Mouse (Mus musculus): ENCODE results near the gene Msrb1.
"Not testable (repeated sequence)": the region's sequence is repeated elsewhere in the genome, so short reads cannot be mapped to it uniquely, and the experiment has no call there.

The Msrb1 gene

GRCm38 (mm10) chr17:24719494-24720222 lies 16.8 kb upstream of the Msrb1 start:
- peak; percentile 99 for DNase-seq (ENCODE audit: low read depth)

DNA sequence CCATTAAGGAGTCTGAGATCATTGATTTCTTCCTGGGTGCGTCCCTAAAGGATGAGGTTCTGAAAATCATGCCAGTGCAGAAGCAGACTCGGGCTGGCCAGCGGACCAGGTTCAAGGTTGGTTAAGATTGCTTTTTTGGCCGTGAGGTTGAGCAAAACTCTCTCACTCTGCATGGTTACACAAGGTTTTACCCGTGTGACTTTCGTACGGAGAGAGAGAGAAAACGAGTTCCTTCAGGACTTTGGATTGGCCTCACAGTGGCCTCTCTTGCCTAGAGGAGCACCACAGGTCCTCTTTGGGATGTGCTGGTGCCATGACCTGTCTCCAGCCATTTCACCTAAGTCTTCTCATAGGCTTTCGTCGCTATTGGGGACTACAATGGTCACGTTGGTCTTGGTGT lies 15.8 kb upstream of the Msrb1 start:
- DNase-seq (ENCODE audit: low read depth), result not testable (repeated sequence)

GRCm38 (mm10) chr17:24721383-24721955 lies 15.0 kb upstream of the Msrb1 start:
- DNase-seq (ENCODE audit: low read depth), result not testable (repeated sequence)

DNA sequence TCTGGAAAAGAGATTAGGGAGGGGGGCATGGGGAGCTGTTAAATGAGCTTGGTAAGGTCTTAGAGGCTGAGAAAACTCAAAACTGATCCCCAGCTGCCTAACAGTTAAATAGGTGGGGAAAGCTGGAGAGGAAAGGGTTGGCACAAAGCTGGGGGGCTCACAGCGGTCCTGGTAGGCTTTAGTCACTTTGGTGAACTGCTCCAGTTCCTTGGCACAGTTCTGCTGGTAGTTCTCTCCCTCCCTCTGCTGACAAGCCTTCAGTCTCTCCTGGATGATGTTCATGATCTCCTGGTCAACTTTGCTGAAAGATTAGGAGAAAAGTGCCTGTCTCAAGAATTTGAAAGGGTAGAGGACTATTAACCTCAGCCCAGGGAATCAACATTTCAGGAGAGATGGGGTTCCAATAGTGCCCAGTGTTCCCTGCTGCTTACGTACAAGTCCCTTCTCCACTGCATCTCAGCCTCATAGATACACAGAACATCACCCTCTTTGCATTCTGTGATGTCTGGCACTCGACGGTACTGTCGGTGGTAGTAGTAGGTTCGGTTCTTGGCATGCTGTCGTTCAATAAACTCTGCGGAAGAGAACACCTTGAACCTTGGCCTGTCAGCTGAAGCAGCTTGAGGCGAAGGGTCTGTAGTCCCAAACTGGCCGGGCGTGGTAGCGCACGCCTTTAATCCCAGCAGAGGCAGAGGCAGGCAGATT lies 14.1 kb upstream of the Msrb1 start:
- DNase-seq (ENCODE audit: low read depth), result peak; percentile 57

- DNase-seq (ENCODE audit: low read depth), result peak; percentile 56
Measured at GRCm38 (mm10) chr17:24723122-24723880, 13.1 kb upstream of the Msrb1 start.

DNA sequence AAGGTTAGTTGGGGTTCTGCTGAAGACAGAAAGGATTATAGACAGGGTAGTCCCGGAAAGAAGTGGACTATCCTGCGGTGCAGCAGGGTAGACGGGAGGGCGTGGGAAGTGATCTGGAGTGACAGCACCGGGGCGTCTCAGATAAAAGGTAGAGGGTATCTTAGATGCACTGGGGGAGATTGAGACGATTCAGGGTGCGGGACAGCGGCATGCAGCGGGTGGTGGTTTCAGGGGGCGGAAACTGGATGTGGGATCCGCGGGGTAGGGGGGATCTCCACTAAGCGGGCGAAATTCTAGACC lies 12.6 kb upstream of the Msrb1 start:
- DNase-seq (ENCODE audit: low read depth), result peak; percentile 57

DNA sequence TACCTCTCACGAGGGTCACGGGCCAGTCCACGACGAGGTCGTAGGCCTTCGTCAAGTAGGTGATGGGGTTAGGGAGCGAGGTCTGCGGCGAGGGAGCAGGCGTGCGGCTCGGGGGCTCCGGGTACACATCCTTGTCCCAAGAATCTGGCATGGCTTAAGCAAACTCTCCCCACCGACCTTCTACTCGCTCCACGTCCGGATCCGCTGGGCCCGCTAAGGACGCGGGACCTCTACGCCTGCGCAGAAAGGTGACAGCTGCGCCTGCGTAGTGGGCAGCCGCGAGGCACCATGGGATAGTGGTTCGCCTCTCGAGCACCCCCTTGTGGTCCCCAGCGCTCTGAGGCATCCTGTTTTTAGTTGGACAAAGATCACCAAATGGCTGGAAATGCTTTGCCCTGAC lies 12.3 kb upstream of the Msrb1 start, which contains the start of gene Ndufb10:
Gene Ndufb10 (minus strand): TSS at position 295 of the 400 bp plus-strand sequence.
- DNase-seq (ENCODE audit: low read depth), result peak; percentile 93

- peak; percentile 51 for DNase-seq (ENCODE audit: low read depth)
Measured at GRCm38 (mm10) chr17:24725637-24726390, 10.6 kb upstream of the Msrb1 start.

DNA sequence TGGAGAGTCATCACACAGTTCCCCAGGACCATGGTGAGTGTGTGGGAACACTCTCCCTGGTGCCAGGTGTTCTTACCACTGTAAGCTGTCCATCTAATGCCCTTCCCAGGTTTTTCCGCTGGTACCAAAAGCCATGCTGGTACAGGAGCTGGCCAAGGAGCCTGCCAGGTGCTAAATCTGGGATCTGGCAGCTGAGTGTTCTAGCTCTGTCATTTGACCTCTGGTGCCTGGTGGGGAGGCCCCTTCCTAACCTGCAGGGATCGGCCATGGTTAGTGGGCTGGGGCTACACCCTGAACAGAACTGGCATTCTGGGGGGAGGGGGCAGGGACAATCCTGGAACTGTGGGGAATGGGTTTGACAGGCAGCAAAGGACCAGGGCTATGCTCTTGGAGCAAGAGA lies 8.8 kb upstream of the Msrb1 start, which contains the start of gene Rpl3l:
Gene Rpl3l (plus strand): TSS at position 203 of the 400 bp plus-strand sequence.
- DNase-seq (ENCODE audit: low read depth), result no peak

- no peak for DNase-seq (ENCODE audit: low read depth)
Measured at GRCm38 (mm10) chr17:24728184-24728583, 8.3 kb upstream of the Msrb1 start.

DNA sequence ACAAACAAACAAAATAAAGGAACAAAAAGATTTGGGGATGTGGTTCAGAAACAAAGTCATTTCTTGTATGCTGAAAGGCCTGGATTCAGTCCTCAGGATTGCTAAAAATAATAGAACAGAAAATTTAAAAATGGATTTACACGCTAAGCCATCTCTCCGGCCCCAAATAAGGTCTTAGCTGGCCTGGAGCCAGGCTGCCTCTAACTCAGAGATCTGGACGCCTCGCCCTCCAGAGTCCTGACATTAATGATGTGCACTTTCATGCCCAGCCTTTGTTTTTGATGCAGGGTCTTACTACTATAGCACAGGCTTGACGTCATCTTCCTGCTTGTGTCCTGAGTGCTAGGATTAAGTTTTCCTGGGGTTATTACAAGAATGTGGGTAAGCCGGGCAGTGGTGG lies 7.4 kb upstream of the Msrb1 start:
- DNase-seq (ENCODE audit: low read depth), result no peak

DNA sequence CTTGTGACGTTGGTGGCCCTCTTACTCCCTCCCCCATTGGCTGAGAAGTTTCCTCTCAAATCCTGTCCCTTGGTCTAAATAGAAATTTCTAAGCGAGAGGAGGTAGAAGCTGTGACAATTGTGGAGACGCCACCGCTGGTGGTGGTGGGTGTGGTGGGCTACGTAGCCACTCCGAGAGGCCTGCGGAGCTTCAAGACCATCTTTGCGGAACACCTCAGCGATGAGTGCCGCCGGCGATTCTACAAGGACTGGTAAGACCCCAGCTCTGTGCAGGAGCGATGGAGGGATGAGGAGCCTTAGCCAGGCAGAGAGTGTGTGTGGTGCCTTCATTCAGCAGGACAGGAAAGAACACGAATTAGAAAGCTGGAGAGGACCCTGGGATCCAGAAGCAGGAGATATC lies 5.7 kb upstream of the Msrb1 start:
- peak; percentile 46 for DNase-seq (ENCODE audit: low read depth)

- DNase-seq (ENCODE audit: low read depth), result no peak
Measured at GRCm38 (mm10) chr17:24732233-24732935, 4.1 kb upstream of the Msrb1 start.

GRCm38 (mm10) chr17:24733434-24734050 lies 2.9 kb upstream of the Msrb1 start:
- DNase-seq (ENCODE audit: low read depth), result peak; percentile 28

DNA sequence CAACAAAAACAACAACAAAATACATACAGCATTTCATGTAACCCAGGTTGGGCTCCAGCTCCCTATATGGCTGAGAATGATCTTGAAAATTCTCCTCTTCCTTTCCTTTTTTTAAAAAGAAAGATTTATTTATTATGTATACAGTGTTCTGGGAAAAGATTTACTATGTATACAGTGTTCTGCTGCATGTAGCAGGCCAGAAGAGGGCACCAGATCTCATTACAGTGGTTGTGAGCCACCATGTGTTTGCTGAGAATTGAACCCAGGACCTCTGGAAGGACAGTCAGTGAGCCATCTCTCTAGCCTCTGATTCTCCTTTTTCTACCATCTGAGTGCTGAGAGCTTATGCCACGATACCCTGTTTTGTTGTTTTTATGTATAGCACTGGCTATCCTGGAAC lies 1.9 kb upstream of the Msrb1 start:
- DNase-seq (ENCODE audit: low read depth), result peak; percentile 21

- no peak for DNase-seq (ENCODE audit: low read depth)
Measured at GRCm38 (mm10) chr17:24735446-24735845, 996 bp upstream of the Msrb1 start.

- peak; percentile 70 for DNase-seq (ENCODE audit: low read depth)
Measured at GRCm38 (mm10) chr17:24737135-24737810, 831 bp downstream of the Msrb1 start.

GRCm38 (mm10) chr17:24738238-24738637 lies 1.8 kb downstream of the Msrb1 start:
- no peak for DNase-seq (ENCODE audit: low read depth)

DNA sequence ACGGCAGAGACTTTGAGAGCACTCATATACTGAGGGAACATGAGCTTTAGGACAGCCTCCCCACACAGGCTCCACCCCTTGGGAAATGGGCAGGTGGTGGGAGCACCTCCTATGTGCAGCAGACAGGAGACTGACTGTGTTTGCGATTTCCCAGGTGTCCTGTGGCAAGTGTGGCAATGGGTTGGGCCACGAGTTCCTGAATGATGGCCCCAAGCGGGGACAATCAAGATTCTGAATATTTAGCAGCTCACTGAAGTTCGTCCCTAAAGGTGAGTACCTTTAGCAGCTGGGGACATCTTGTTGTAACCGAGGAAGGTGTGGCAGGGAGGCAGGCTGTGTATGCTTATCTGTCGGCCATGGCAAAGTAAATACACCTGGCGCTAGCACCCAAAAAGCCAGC lies 3.5 kb downstream of the Msrb1 start:
- no peak for DNase-seq (ENCODE audit: low read depth)

- peak; percentile 40 for DNase-seq (ENCODE audit: low read depth)
Measured at GRCm38 (mm10) chr17:24742307-24742706, 5.9 kb downstream of the Msrb1 start.

Data from 416B (cell line).